Mouse (Mus musculus): ENCODE data around the gene Olfr1359. TPM values are rescaled to one million over a fixed set of nuclear protein-coding genes. Genes with fewer than 3 reads are reported as not detected.

The Olfr1359 gene
- polyA plus RNA-seq (2014; fragmentation: Illumina TruSeq; extraction: RNeasy Lipid Tissue Mini Kit (QIAGEN cat#74804); ENCODE audit: low read depth, low replicate concordance), result not detected

GRCm38 (mm10) chr13:21697811-21698210 lies at the start of gene Olfr1359:
Gene Olfr1359, plus strand, starts transcription at chr13:21698111.

GRCm38 (mm10) chr13:21663286-21663685 lies 34.6 kb upstream of the Olfr1359 start, which contains the start of gene Olfr1361:
Gene Olfr1361, minus strand, starts transcription at chr13:21663386.

GRCm38 (mm10) chr13:21677305-21677704 lies 20.6 kb upstream of the Olfr1359 start, which contains the start of gene Olfr1360:
Gene Olfr1360, minus strand, starts transcription at chr13:21677405.

GRCm38 (mm10) chr13:21715864-21716539 lies 18.1 kb downstream of the Olfr1359 start, which contains the start of the genes Hist1h2bl and Hist1h2ai:
Gene Hist1h2bl, minus strand, starts transcription at chr13:21716143.
Gene Hist1h2ai, plus strand, starts transcription at chr13:21716422.

GRCm38 (mm10) chr13:21717397-21718357 lies 19.8 kb downstream of the Olfr1359 start, which contains the start of gene Hist1h3h:
Gene Hist1h3h, plus strand, starts transcription at chr13:21717659.

DNA sequence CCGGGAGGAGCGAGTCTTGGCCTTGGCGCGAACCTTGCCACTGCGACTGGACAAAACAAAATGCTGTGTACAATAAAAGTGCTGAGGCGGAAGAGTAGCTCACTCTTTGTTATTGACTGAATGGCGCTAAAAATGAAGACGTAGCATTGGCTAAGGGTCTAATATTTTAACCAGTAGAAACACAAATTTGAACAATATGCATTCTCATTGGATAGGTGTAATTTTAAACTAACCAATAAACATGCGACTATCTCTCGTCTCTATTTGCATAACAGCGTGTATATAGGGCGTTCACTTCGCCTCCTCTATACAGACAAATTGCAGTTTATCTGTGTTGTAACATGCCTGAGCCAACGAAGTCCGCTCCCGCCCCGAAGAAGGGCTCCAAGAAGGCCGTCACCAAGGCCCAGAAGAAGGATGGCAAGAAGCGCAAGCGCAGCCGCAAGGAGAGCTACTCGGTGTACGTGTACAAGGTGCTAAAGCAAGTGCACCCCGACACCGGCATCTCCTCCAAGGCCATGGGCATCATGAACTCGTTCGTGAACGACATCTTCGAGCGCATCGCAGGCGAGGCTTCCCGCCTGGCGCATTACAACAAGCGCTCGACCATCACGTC lies 24.0 kb downstream of the Olfr1359 start, which contains the start of gene Hist1h2bm:
TSS of gene Hist1h2bm (plus strand) at position 288 of the 616 bp plus-strand sequence.

DNA sequence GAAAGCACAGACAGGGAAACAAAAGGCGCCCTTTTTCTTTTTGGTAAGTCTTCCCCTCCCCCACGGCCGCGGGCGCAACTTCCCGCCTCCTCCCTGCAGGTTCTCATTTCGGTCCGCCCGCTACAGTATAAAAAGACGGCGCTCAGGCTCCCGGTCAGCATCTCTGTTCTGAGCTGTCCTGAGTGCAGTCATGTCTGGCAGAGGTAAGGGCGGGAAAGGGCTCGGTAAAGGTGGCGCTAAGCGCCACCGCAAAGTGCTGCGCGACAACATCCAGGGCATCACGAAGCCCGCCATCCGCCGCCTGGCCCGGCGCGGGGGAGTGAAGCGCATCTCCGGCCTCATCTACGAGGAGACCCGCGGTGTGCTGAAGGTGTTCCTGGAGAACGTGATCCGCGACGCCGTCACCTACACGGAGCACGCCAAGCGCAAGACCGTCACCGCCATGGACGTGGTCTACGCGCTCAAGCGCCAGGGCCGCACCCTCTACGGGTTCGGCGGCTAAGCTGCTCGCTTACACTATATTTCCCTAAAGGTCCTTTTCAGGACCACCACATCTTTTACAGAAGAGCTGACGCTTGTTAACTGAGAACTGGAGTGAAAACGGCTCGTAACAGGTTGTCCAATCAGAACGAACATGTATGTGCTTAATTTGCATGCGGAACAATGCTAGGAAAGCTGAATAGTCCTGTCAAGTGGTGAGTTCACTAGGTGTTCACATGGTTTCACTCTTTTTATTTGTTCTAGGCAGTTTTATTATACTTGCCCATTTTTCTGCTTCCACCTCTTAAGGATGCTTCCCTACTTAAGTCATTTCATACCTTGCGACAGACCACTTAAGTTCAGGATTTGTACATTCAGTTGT lies 37.2 kb downstream of the Olfr1359 start, which contains the start of gene Hist1h4j:
TSS of gene Hist1h4j (plus strand) at position 159 of the 862 bp plus-strand sequence.

DNA sequence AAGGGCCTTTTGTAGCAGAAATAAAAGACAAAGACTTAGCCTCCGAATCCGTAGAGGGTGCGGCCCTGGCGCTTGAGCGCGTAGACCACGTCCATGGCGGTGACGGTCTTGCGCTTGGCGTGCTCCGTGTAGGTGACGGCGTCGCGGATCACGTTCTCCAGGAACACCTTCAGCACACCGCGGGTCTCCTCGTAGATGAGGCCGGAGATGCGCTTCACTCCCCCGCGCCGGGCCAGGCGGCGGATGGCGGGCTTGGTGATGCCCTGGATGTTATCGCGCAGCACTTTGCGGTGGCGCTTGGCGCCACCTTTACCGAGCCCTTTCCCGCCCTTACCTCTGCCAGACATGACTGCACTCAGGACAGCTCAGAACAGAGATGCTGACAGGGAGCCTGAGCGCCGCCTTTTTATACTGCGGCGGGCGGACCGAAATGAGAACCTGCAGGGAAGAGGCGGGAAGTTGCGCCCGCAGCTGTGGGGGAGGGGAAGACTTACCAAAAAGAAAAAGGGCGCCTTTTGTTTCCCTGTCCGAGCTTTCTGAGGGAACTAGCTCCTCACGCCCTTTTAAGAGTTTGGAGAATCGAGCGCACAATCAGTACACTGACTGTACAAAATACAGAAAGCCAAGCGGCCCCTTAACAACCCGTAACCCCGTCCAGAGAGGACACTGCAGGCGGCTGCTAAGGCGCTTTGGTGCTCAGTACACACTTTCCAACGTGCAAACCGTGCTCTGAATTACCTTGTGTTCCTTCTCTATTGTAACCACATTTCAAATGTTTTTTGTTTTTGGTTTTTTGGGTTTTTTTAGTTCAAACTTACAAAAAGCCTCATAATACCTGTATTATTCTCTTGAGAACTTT lies 52.5 kb downstream of the Olfr1359 start, which contains the start of gene Hist1h4k:
TSS of gene Hist1h4k (minus strand) at position 347 of the 859 bp plus-strand sequence.

DNA sequence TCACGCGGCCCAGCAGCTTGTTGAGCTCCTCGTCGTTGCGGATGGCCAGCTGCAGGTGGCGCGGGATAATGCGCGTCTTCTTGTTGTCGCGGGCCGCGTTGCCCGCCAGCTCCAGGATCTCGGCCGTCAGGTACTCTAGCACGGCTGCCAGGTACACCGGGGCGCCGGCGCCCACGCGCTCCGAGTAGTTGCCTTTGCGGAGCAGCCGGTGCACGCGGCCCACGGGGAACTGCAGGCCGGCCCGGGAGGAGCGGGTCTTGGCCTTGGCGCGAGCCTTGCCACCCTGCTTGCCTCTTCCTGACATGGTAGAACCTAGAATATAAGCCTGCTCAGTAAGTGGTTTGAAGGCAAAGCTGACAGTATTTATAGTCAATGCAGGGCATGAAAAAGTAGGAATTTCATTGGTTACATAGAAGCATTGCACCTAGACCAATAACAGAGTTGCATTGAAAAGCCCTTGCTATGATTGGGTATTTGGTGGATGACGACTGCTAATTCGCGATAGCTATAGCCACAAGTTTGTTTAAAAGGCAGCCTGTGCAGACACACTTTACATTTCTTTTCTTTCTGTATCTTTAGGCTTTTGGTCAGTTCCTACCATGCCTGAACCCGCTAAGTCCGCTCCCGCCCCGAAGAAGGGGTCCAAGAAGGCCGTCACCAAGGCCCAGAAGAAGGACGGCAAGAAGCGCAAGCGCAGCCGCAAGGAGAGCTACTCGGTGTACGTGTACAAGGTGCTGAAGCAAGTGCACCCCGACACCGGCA lies 55.8 kb downstream of the Olfr1359 start, which contains the start of the genes Hist1h2ak and Hist1h2bn:
TSS of gene Hist1h2ak (minus strand) at position 304 of the 762 bp plus-strand sequence.
TSS of gene Hist1h2bn (plus strand) at position 600 of the 762 bp plus-strand sequence.

Other genes with a start within 250 kb of the Olfr1359 start
- gene Zscan26, start 244.4 kb upstream of the Olfr1359 start, polyA plus RNA-seq (2014; fragmentation: Illumina TruSeq; extraction: RNeasy Lipid Tissue Mini Kit (QIAGEN cat#74804); ENCODE audit: low read depth, low replicate concordance), result 116 TPM
- gene Nkapl, start 229.6 kb upstream of the Olfr1359 start, polyA plus RNA-seq (2014; fragmentation: Illumina TruSeq; extraction: RNeasy Lipid Tissue Mini Kit (QIAGEN cat#74804); ENCODE audit: low read depth, low replicate concordance), result 0.50 TPM
- gene Zkscan4, start 219.2 kb upstream of the Olfr1359 start, polyA plus RNA-seq (2014; fragmentation: Illumina TruSeq; extraction: RNeasy Lipid Tissue Mini Kit (QIAGEN cat#74804); ENCODE audit: low read depth, low replicate concordance), result 0.98 TPM
- gene Gm10065, start 218.7 kb upstream of the Olfr1359 start, polyA plus RNA-seq (2014; fragmentation: Illumina TruSeq; extraction: RNeasy Lipid Tissue Mini Kit (QIAGEN cat#74804); ENCODE audit: low read depth, low replicate concordance), result not detected
- gene AK157302, start 202.9 kb upstream of the Olfr1359 start, polyA plus RNA-seq (2014; fragmentation: Illumina TruSeq; extraction: RNeasy Lipid Tissue Mini Kit (QIAGEN cat#74804); ENCODE audit: low read depth, low replicate concordance), result 4.5 TPM
- not detected for gene Gm11273, start 196.7 kb upstream of the Olfr1359 start, polyA plus RNA-seq (2014; fragmentation: Illumina TruSeq; extraction: RNeasy Lipid Tissue Mini Kit (QIAGEN cat#74804); ENCODE audit: low read depth, low replicate concordance)
- 33.2 TPM for gene Zkscan8, start 167.0 kb upstream of the Olfr1359 start, polyA plus RNA-seq (2014; fragmentation: Illumina TruSeq; extraction: RNeasy Lipid Tissue Mini Kit (QIAGEN cat#74804); ENCODE audit: low read depth, low replicate concordance)
- gene Olfr1366, start 155.3 kb upstream of the Olfr1359 start, polyA plus RNA-seq (2014; fragmentation: Illumina TruSeq; extraction: RNeasy Lipid Tissue Mini Kit (QIAGEN cat#74804); ENCODE audit: low read depth, low replicate concordance), result not detected
- gene Olfr1535, start 138.2 kb upstream of the Olfr1359 start, polyA plus RNA-seq (2014; fragmentation: Illumina TruSeq; extraction: RNeasy Lipid Tissue Mini Kit (QIAGEN cat#74804); ENCODE audit: low read depth, low replicate concordance), result not detected
- gene Olfr1364, start 116.4 kb upstream of the Olfr1359 start, polyA plus RNA-seq (2014; fragmentation: Illumina TruSeq; extraction: RNeasy Lipid Tissue Mini Kit (QIAGEN cat#74804); ENCODE audit: low read depth, low replicate concordance), result not detected
- gene Olfr1362, start 84.1 kb upstream of the Olfr1359 start, polyA plus RNA-seq (2014; fragmentation: Illumina TruSeq; extraction: RNeasy Lipid Tissue Mini Kit (QIAGEN cat#74804); ENCODE audit: low read depth, low replicate concordance), result not detected
- not detected for gene Olfr11, start 55.6 kb upstream of the Olfr1359 start, polyA plus RNA-seq (2014; fragmentation: Illumina TruSeq; extraction: RNeasy Lipid Tissue Mini Kit (QIAGEN cat#74804); ENCODE audit: low read depth, low replicate concordance)
- not detected for gene Olfr1361, start 34.7 kb upstream of the Olfr1359 start, polyA plus RNA-seq (2014; fragmentation: Illumina TruSeq; extraction: RNeasy Lipid Tissue Mini Kit (QIAGEN cat#74804); ENCODE audit: low read depth, low replicate concordance)
- not detected for gene Olfr1360, start 20.7 kb upstream of the Olfr1359 start, polyA plus RNA-seq (2014; fragmentation: Illumina TruSeq; extraction: RNeasy Lipid Tissue Mini Kit (QIAGEN cat#74804); ENCODE audit: low read depth, low replicate concordance)
- gene Hist1h2bl, start 18.0 kb downstream of the Olfr1359 start, polyA plus RNA-seq (2014; fragmentation: Illumina TruSeq; extraction: RNeasy Lipid Tissue Mini Kit (QIAGEN cat#74804); ENCODE audit: low read depth, low replicate concordance), result not detected
- gene Hist1h2ai, start 18.3 kb downstream of the Olfr1359 start, polyA plus RNA-seq (2014; fragmentation: Illumina TruSeq; extraction: RNeasy Lipid Tissue Mini Kit (QIAGEN cat#74804); ENCODE audit: low read depth, low replicate concordance), result not detected
- gene Hist1h3h, start 19.5 kb downstream of the Olfr1359 start, polyA plus RNA-seq (2014; fragmentation: Illumina TruSeq; extraction: RNeasy Lipid Tissue Mini Kit (QIAGEN cat#74804); ENCODE audit: low read depth, low replicate concordance), result not detected
- gene Hist1h2bm, start 23.9 kb downstream of the Olfr1359 start, polyA plus RNA-seq (2014; fragmentation: Illumina TruSeq; extraction: RNeasy Lipid Tissue Mini Kit (QIAGEN cat#74804); ENCODE audit: low read depth, low replicate concordance), result not detected
- 4.2 TPM for gene Hist1h4j, start 37.0 kb downstream of the Olfr1359 start, polyA plus RNA-seq (2014; fragmentation: Illumina TruSeq; extraction: RNeasy Lipid Tissue Mini Kit (QIAGEN cat#74804); ENCODE audit: low read depth, low replicate concordance)
- gene Hist1h4k, start 52.4 kb downstream of the Olfr1359 start, polyA plus RNA-seq (2014; fragmentation: Illumina TruSeq; extraction: RNeasy Lipid Tissue Mini Kit (QIAGEN cat#74804); ENCODE audit: low read depth, low replicate concordance), result not detected
- not detected for gene Hist1h2ak, start 55.7 kb downstream of the Olfr1359 start, polyA plus RNA-seq (2014; fragmentation: Illumina TruSeq; extraction: RNeasy Lipid Tissue Mini Kit (QIAGEN cat#74804); ENCODE audit: low read depth, low replicate concordance)
- not detected for gene Hist1h2bn, start 56.0 kb downstream of the Olfr1359 start, polyA plus RNA-seq (2014; fragmentation: Illumina TruSeq; extraction: RNeasy Lipid Tissue Mini Kit (QIAGEN cat#74804); ENCODE audit: low read depth, low replicate concordance)
- not detected for gene Hist1h1b, start 82.5 kb downstream of the Olfr1359 start, polyA plus RNA-seq (2014; fragmentation: Illumina TruSeq; extraction: RNeasy Lipid Tissue Mini Kit (QIAGEN cat#74804); ENCODE audit: low read depth, low replicate concordance)
- gene Hist1h3i, start 85.3 kb downstream of the Olfr1359 start, polyA plus RNA-seq (2014; fragmentation: Illumina TruSeq; extraction: RNeasy Lipid Tissue Mini Kit (QIAGEN cat#74804); ENCODE audit: low read depth, low replicate concordance), result not detected
- gene Hist1h2an, start 89.1 kb downstream of the Olfr1359 start, polyA plus RNA-seq (2014; fragmentation: Illumina TruSeq; extraction: RNeasy Lipid Tissue Mini Kit (QIAGEN cat#74804); ENCODE audit: low read depth, low replicate concordance), result not detected
- gene Hist1h2bp, start 89.3 kb downstream of the Olfr1359 start, polyA plus RNA-seq (2014; fragmentation: Illumina TruSeq; extraction: RNeasy Lipid Tissue Mini Kit (QIAGEN cat#74804); ENCODE audit: low read depth, low replicate concordance), result not detected
- gene Hist1h2bq, start 112.1 kb downstream of the Olfr1359 start, polyA plus RNA-seq (2014; fragmentation: Illumina TruSeq; extraction: RNeasy Lipid Tissue Mini Kit (QIAGEN cat#74804); ENCODE audit: low read depth, low replicate concordance), result 1.1 TPM
- not detected for gene Hist1h2ao, start 112.4 kb downstream of the Olfr1359 start, polyA plus RNA-seq (2014; fragmentation: Illumina TruSeq; extraction: RNeasy Lipid Tissue Mini Kit (QIAGEN cat#74804); ENCODE audit: low read depth, low replicate concordance)
- not detected for gene Hist1h4m, start 113.6 kb downstream of the Olfr1359 start, polyA plus RNA-seq (2014; fragmentation: Illumina TruSeq; extraction: RNeasy Lipid Tissue Mini Kit (QIAGEN cat#74804); ENCODE audit: low read depth, low replicate concordance)
- not detected for gene Hist1h4n, start 134.1 kb downstream of the Olfr1359 start, polyA plus RNA-seq (2014; fragmentation: Illumina TruSeq; extraction: RNeasy Lipid Tissue Mini Kit (QIAGEN cat#74804); ENCODE audit: low read depth, low replicate concordance)
- gene Hist1h2ap, start 135.4 kb downstream of the Olfr1359 start, polyA plus RNA-seq (2014; fragmentation: Illumina TruSeq; extraction: RNeasy Lipid Tissue Mini Kit (QIAGEN cat#74804); ENCODE audit: low read depth, low replicate concordance), result not detected
- 5.3 TPM for gene Hist1h2br, start 135.6 kb downstream of the Olfr1359 start, polyA plus RNA-seq (2014; fragmentation: Illumina TruSeq; extraction: RNeasy Lipid Tissue Mini Kit (QIAGEN cat#74804); ENCODE audit: low read depth, low replicate concordance)
- 1.9 TPM for gene Zfp184, start 247.0 kb downstream of the Olfr1359 start, polyA plus RNA-seq (2014; fragmentation: Illumina TruSeq; extraction: RNeasy Lipid Tissue Mini Kit (QIAGEN cat#74804); ENCODE audit: low read depth, low replicate concordance)